27 mouse cellular contexts compared by ENCODE assay signal in genomic region chr2:138384762-138385161, GRCm38 (mm10).
DNase-seq lines count a peak whose midpoint lies in the region; ATAC-seq and TF ChIP-seq lines count a peak whose summit lies in the region.
"Had no signal": no experiment of that assay in that cellular context is flagged by ENCODE, and none has a peak within 500 bp of the region (broad histone marks: within the 10 kb centered on the region; RNA-seq: fewer than 3 reads in every experiment).

No protein-coding gene starts in this region.

- no peak overlapping the region for H3K4me3 ChIP-seq in heart, adult 2 months
- no peak overlapping the region for H3K4me3 ChIP-seq in heart, postnatal 0 days (ENCODE audit: low read depth, low read length)
- H3K4me3 ChIP-seq in limb, embryonic 10.5 days, result no peak overlapping the region
- H3K4me3 ChIP-seq: embryonic facial prominence, embryonic 10.5 days; embryonic facial prominence, embryonic 13.5 days; erythroblast, embryonic 14.5 days; forebrain, embryonic 12.5 days; forebrain, embryonic 15.5 days; heart, embryonic 13.5 days; hindbrain, embryonic 10.5 days; hindbrain, embryonic 13.5 days; intestine, embryonic 15.5 days had no signal

- no peaks in the 10 kb centered on the region for H3K9me3 ChIP-seq in heart, postnatal 0 days (replicated peaks; ENCODE audit: control insufficient read depth, low read length)
- no peaks in the 10 kb centered on the region for H3K9me3 ChIP-seq in limb, embryonic 10.5 days (replicated peaks)
- H3K9me3 ChIP-seq: embryonic facial prominence, embryonic 10.5 days; forebrain, embryonic 12.5 days; forebrain, embryonic 15.5 days; heart, embryonic 13.5 days; hindbrain, embryonic 10.5 days; hindbrain, embryonic 13.5 days; intestine, embryonic 15.5 days had no signal

- H3K36me3 ChIP-seq in heart, adult 2 months (ENCODE audit: control insufficient read depth, insufficient read depth, low read length), result no peaks in the 10 kb centered on the region
- no peaks in the 10 kb centered on the region for H3K36me3 ChIP-seq in heart, postnatal 0 days (replicated peaks; ENCODE audit: control insufficient read depth, insufficient read depth, low read length)
- H3K36me3 ChIP-seq in limb, embryonic 10.5 days, result no peaks in the 10 kb centered on the region
- H3K36me3 ChIP-seq: embryonic facial prominence, embryonic 10.5 days; embryonic facial prominence, embryonic 13.5 days; forebrain, embryonic 12.5 days; forebrain, embryonic 15.5 days; heart, embryonic 13.5 days; hindbrain, embryonic 10.5 days; hindbrain, embryonic 13.5 days; intestine, embryonic 15.5 days had no signal

- no peak overlapping the region for H3K4me2 ChIP-seq in heart, postnatal 0 days (ENCODE audit: low read depth, low read length)
- H3K4me2 ChIP-seq: embryonic facial prominence, embryonic 13.5 days; forebrain, embryonic 12.5 days; forebrain, embryonic 15.5 days; heart, embryonic 13.5 days; hindbrain, embryonic 13.5 days; intestine, embryonic 15.5 days had no signal

- DNase-seq in heart, adult 2 months, result peak in 1 of 2 experiments; percentile 6
- no peak for DNase-seq in heart, postnatal 36 days
- DNase-seq in heart, postnatal 0 days (ENCODE audit: low spot score), result no peak
- DNase-seq in heart, postnatal 25 days (ENCODE audit: low spot score), result no peak
- no peak for DNase-seq in limb, embryonic 10.5 days (ENCODE audit: low spot score)
- DNase-seq in adrenal gland, postnatal 14 days, result no peak
- DNase-seq: adrenal gland, adult 2 months; adrenal gland, postnatal 25 days; cerebellum, adult 11-12 months; cerebellum, adult 8-10 months; cerebellum, postnatal 10 days; cerebellum, postnatal 36 days; embryo, embryonic 11 days; gastrocnemius, postnatal 10 days; gastrocnemius, postnatal 36 days; kidney, adult 11 months had no signal

- TF ChIP-seq EP300 in heart, adult 2 months (IDR thresholded peaks at IDR 0.05; ENCODE audit: insufficient read depth, low read depth, low read length), result no peak
- no peak for TF ChIP-seq EP300 in heart, postnatal 0 days (IDR thresholded peaks at IDR 0.05; ENCODE audit: low read depth)

- H3K4me1 ChIP-seq in heart, adult 2 months (ENCODE audit: control insufficient read depth, insufficient read depth, low read length), result peaks cover 1% of the 10 kb centered on the region
- no peaks in the 10 kb centered on the region for H3K4me1 ChIP-seq in heart, postnatal 0 days (ENCODE audit: control insufficient read depth, insufficient read depth)
- H3K4me1 ChIP-seq in limb, embryonic 10.5 days, result 0 out of 2 replicates have a peak, but pooled peaks cover 3% of the 10 kb centered on the region
- H3K4me1 ChIP-seq: embryonic facial prominence, embryonic 10.5 days; embryonic facial prominence, embryonic 13.5 days; forebrain, embryonic 12.5 days; forebrain, embryonic 15.5 days; heart, embryonic 13.5 days; hindbrain, embryonic 10.5 days; hindbrain, embryonic 13.5 days; intestine, embryonic 15.5 days had no signal

- WGBS in heart, adult 2 months, result 38% methylated on average over 2 of the region's 2 CpGs
- 67% methylated on average over 2 of the region's 2 CpGs for WGBS in heart, postnatal 0 days
- WGBS in limb, embryonic 10.5 days, result 87% methylated on average over 2 of the region's 2 CpGs

- H3K79me2 ChIP-seq in heart, adult 2 months (replicated peaks; ENCODE audit: control insufficient read depth, insufficient read depth, low read length), result no peaks in the 10 kb centered on the region

- no peaks in the 10 kb centered on the region for H3K27me3 ChIP-seq in heart, adult 2 months (ENCODE audit: control insufficient read depth, insufficient read depth, low read length)
- H3K27me3 ChIP-seq in heart, postnatal 0 days (ENCODE audit: control insufficient read depth, insufficient read depth, low read length), result no peaks in the 10 kb centered on the region
- H3K27me3 ChIP-seq in limb, embryonic 10.5 days (ENCODE audit: low read depth, poor library complexity, severe bottlenecking), result no peaks in the 10 kb centered on the region
- H3K27me3 ChIP-seq: embryonic facial prominence, embryonic 13.5 days; forebrain, embryonic 12.5 days; forebrain, embryonic 15.5 days; heart, embryonic 13.5 days; hindbrain, embryonic 13.5 days; intestine, embryonic 15.5 days had no signal

- no peak for TF ChIP-seq CTCF in heart, adult 2 months (IDR thresholded peaks at IDR 0.05)
- no peak for TF ChIP-seq CTCF in heart, postnatal 0 days (IDR thresholded peaks at IDR 0.05; ENCODE audit: low read depth)

- no peak for TF ChIP-seq POLR2A in heart, adult 2 months (IDR thresholded peaks at IDR 0.05; ENCODE audit: insufficient read depth, low read depth, low read length)

- intact Hi-C loops in heart, adult 2 months (cut with DNase I), result loop anchor here (10.0 kb wide), 2 partner anchors 100 to 170 kb away; no protein-coding TSS in a partner anchor
- intact Hi-C loops in heart, postnatal 36 days (cut with DNase I), result loop anchor here (10.0 kb wide), 2 partner anchors 100 to 170 kb away; no protein-coding TSS in a partner anchor
- intact Hi-C loops in heart, postnatal 25 days (cut with DNase I), result no loop called here

- H3K27ac ChIP-seq in heart, adult 2 months, result peak overlapping the region; percentile 74
- peak overlapping the region; percentile 9; the same call in 1 of the 2 replicates for H3K27ac ChIP-seq in heart, postnatal 0 days (ENCODE audit: low read depth)
- H3K27ac ChIP-seq in limb, embryonic 10.5 days, result 0 out of 2 replicates have a peak overlapping the region, but pooled peaks have one; percentile 14
- H3K27ac ChIP-seq: embryonic facial prominence, embryonic 10.5 days; embryonic facial prominence, embryonic 13.5 days; forebrain, embryonic 12.5 days; forebrain, embryonic 15.5 days; heart, embryonic 13.5 days; hindbrain, embryonic 10.5 days; hindbrain, embryonic 13.5 days; intestine, embryonic 15.5 days had no signal

- ATAC-seq in heart, postnatal 0 days (ENCODE audit: insufficient read depth, low read depth), result no peak
- ATAC-seq: CD4-positive, CD25-positive, alpha-beta regulatory T cell, adult 4 months; forebrain, embryonic 15.5 days; hindbrain, embryonic 16.5 days; intestine, embryonic 15.5 days had no signal

- no peak overlapping the region for H3K9ac ChIP-seq in heart, adult 2 months (ENCODE audit: low read depth, low read length)
- no peak overlapping the region for H3K9ac ChIP-seq in heart, postnatal 0 days (replicated peaks; ENCODE audit: low read depth, low read length)
- H3K9ac ChIP-seq: embryonic facial prominence, embryonic 13.5 days; forebrain, embryonic 12.5 days; forebrain, embryonic 15.5 days; heart, embryonic 13.5 days; hindbrain, embryonic 13.5 days; intestine, embryonic 15.5 days had no signal

Comparison
In these comparisons a context has a peak if more than half of its experiments do, and no peak if none do; other contexts are left out.
1. H3K27ac ChIP-seq: peak in every context shown above with its lines; median percentile 74 in heart, adult 2 months; 14 in limb, embryonic 10.5 days; 9 in heart, postnatal 0 days.